Mouse (Mus musculus): Measurements from ENCODE around the gene 6820408C15Rik.
A peak's percentile ranks its signal among the peaks of the same experiment; 100 is the strongest.

Gene 6820408C15Rik

DNA sequence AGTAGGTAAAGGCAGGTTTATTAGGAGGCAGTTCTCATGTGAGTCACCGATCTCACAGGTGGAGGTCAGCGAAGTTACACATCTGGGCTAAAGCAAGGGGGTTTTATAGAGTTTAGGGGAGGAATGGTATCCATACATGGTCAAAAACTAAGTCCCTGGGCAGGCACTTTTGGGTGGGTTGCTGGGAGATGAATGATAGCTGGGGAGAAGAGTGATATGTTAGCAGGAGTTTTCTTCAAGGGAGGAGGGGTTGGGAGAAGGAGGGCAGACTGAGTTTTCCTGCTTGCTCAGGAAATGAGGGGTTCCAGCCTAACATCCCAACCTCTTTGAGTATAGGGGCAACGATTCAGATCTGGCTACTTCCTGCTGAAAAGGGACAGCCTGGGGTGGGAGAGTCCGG lies at the start of gene 6820408C15Rik:
6820408C15Rik (plus strand) TSS at position 301 of the 400 bp plus-strand sequence.
- no peak for DNase-seq

- no peak for DNase-seq
Observed at GRCm38 (mm10) chr2:152367917-152368316, 47.5 kb upstream of the 6820408C15Rik start.

DNA sequence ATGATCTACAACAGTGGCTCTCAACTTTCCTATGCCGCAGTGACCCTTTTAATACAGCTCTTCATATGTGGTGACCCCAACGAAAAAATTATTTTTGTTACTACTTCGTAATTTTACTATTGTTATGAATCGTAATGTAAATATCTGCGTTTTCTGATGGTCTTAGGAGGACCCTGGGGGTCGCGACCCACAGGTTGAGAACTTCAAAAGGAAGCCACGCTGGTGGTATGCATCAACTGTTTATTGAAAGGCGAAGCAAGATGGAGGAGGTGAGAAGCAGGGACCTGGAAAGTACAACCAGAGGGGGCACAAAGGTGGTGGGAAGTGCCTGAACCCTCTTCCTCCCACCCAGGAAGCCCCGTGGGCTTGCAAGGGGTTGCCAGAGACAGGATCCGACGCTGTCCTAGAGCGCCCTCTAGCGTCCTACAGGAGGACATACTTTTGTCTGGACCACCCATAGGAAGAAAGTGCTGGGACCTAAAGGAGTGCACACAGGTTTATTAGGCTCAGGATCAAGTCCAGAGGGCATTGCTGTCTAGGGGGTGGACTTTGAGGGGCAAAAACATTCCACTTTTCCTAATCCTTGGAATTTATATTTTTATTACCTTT lies 46.8 kb upstream of the 6820408C15Rik start:
- DNase-seq, result no peak

DNA sequence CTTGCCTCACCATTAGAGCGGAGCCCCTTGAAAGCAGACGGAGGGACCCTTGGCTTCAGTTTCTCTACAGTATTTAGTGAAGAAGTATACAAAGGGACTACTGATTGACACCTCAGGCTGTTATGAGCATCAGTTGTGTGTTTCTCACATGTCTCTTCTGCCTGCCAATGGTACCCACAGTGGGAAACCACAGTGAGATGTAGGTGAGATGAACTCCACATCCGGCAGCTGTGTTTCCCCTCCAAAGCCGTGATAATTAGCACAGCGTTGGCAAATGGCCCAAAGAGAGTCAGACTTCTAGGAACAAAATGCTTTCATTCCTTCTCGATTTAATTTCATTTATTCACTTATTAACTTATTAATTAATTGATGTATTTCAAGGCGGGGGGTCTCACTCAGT lies 43.3 kb upstream of the 6820408C15Rik start:
- no peak for DNase-seq

GRCm38 (mm10) chr2:152372661-152373060 lies 42.7 kb upstream of the 6820408C15Rik start:
- no peak for DNase-seq

- DNase-seq, result no peak
Observed at GRCm38 (mm10) chr2:152373547-152373946, 41.8 kb upstream of the 6820408C15Rik start.

DNA sequence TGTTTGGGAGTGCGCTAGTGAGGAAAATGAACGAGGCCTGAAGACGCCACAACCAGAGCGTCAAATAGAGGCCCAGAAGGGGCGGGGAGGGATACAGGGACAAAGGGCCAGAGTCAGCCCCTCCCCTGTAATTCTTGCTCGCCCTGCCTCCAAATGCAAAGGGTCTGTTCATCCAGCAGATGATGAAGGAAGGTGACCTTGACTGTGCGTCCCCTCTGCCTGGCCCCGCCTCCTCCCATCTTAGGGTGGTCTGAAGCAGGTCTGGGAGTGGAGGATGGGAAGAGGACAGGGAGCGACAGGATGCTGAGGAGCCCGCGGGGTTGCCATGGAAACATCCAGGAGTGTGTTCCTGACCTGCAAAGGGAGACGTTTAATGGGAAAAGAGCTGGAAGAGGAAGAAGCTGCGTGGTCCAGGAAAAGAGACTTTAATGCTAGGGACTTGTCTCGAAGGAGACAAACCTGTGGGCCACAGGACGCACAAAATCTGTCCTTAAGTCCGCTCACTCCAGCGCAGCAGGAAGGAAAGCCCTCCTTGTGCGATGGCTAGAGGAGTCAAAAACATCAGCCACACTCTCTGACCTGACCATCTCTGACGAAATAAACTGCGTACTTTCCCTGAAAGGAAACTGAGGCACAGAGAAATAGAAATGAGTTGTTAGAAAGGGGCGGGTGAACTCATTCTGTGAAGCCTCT lies 39.6 kb upstream of the 6820408C15Rik start:
- no peak for DNase-seq

- no peak for DNase-seq
Observed at GRCm38 (mm10) chr2:152376345-152376741, 39.0 kb upstream of the 6820408C15Rik start, which contains the start of gene Nrsn2. Gene Nrsn2 (minus strand): TSS chr2:152376638.

- DNase-seq, result no peak
Observed at GRCm38 (mm10) chr2:152384191-152384590, 31.2 kb upstream of the 6820408C15Rik start.

GRCm38 (mm10) chr2:152392786-152393185 lies 22.6 kb upstream of the 6820408C15Rik start:
- DNase-seq, result peak; percentile 58

GRCm38 (mm10) chr2:152393225-152394017 lies 22.0 kb upstream of the 6820408C15Rik start:
- DNase-seq, result no peak

GRCm38 (mm10) chr2:152395271-152395920 lies 20.0 kb upstream of the 6820408C15Rik start:
- DNase-seq, result no peak

DNA sequence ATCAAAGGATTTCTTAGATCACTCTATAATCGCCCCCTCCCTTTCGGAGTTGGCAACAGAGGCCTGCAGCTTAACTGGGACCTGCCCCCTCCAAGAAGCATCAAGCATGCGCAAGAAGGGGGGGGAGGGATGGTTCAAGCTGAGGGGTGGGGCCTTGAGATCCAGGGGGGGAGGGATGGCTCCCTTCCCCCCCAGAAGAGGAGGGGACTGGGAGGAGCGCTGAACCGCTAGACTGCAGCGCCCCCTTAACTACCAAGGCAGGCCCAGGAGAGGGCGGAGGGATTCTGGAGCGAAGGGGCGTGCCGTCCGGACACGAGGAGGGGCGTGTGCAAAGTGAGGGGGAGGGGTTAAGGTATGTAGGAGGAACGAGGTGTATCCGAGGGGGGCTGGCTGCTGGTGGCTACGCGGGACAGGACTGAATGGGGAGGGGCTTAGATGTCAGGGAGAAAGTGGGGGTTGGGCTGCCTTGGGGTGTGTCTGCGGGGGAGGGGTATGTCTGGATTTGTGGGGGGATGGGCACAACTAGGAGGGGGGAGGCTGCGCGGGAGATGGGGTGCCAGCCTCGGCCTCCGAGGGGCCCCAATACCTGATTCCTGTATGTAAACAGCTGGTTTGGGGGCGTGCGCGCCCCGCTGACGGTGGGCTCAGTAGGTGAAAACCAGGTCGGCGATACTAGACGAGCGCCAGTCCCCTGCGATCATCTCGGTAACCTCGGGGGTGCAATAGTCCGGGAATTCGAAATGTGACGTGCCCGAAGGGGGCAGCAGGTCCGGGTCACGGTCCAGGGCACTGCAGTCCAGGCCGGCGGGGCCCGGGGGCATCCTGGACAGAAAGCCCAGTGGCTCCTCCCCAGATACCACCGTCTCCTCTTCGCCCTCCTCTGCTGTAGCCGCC lies 19.0 kb upstream of the 6820408C15Rik start:
- DNase-seq, result peak; percentile 88

DNA sequence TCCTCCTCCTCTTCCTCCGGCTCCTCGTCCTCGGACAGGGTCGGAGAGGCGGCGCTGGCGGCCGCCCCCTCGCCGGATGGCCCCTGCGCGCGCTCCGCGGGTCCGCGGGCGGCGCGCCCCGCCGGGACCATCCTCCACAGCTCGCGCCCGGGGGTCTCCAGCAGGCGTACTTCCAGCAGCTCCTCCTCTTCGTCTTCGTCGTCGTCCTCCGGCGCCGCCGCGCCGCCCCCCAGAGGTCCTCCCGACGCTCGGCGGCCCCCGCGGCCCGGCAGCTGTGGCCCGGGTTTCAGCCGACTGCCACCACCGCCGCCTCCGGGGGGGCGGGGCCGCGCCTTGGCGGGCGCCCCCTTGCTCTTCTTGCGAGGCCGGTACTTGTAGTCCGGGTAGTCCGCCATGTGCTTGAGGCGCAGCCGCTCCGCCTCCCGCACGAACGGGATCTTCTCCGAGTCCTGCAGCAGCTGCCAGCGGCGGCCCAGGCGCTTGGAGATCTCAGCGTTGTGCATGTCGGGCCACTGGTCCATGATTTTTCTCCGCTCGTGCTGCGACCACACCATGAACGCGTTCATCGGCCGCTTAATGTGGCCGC lies 18.3 kb upstream of the 6820408C15Rik start:
- DNase-seq, result peak; percentile 81

- peak; percentile 93 for DNase-seq
Observed at GRCm38 (mm10) chr2:152397680-152398435, 17.5 kb upstream of the 6820408C15Rik start, which contains the start of gene Sox12. Gene Sox12 (minus strand): TSS chr2:152398063.

DNA sequence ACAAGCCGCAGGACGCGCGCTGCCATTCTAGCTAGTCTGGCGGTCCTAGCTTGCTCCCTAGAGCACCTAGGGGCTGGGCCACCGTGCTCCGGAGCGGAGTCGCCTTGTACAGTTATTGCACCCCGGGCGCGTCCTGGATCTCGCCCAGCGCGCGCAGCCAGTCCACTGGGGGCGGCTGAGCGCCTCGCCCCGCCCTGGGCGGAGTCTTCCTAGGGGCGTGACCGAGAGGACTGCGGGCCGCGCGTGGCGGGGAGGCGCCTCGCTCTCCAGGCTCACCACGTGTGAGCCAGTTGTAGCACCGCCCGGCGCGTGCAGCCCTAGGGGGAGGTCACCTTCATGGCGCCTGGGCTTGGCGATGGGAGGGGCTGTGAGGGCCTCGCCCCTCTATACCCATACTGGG lies 16.7 kb upstream of the 6820408C15Rik start:
- peak; percentile 97 for DNase-seq

GRCm38 (mm10) chr2:152399122-152399542 lies 16.3 kb upstream of the 6820408C15Rik start:
- DNase-seq, result no peak

- peak; percentile 97 for DNase-seq
Observed at GRCm38 (mm10) chr2:152406126-152406525, 9.3 kb upstream of the 6820408C15Rik start.

DNA sequence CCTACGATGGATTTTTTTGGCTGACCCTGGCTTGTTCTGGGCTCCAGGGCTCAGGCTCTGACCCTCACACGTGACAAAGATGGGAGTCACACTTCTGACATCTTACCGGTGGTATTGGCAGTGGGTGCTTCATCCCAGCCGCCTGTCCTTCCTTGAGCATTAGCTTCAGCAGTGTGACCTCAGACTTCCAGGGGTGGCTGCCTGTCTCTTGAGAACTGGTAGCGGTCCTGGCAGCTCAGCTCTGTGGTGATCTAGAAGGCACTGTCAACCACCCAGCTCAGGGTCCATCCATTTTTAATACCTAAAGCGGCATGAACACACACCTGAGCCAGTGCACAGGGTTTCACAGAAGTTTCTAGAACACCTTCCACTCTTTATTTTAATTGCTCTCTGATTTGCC lies 5.6 kb upstream of the 6820408C15Rik start:
- DNase-seq, result no peak

DNA sequence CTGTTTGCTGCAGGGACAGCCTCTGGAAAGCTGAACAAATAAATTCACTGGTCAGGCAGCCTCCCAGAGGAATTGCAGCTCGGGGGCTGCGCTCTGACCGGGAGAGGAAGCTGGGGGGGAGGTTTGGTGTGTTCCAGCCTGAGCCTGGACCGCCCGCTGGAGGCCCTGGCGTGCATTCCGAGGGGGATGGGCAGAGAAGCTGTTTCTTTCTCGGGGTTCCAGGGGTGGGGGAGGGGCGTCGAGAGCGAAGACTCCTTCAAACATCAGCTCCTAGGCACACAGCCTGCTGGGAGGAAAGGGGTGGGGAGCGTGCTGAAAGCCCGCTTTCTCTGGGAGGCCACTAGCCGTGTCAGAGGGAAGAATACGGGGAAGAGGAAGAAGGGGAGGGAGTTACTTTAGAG lies 4.4 kb upstream of the 6820408C15Rik start:
- peak; percentile 74 for DNase-seq

- no peak for DNase-seq
Observed at GRCm38 (mm10) chr2:152411471-152411870, 3.9 kb upstream of the 6820408C15Rik start.
